Mouse (Mus musculus) stomach, postnatal 0 days (tissue): Measurements from ENCODE around the gene Olfr545. TPM values are rescaled to one million over a fixed set of nuclear protein-coding genes. Genes with fewer than 3 reads are reported as not detected.

Experiments used
- ATAC-seq: fragments of 200-750 bp; cut with Nextera tagmentation; 2 replicates; pipeline ENCODE4 v1.8.0; 2017; ENCODE audit not compliant: low FRiP score, low TSS enrichment
- DNase-seq: peaks from one replicate; pipeline ENCODE4 v3.0.0-alpha.2; 2016; ENCODE audit warnings: low spot score
- H3K27ac ChIP-seq: fragments of 300-500 bp; sonication (generic); replicated peaks from 2 replicates; pipeline ENCODE4 v1.5.1; 2014; ENCODE audit warnings: mild to moderate bottlenecking, control low read depth
- H3K27me3 ChIP-seq: fragments of 300-500 bp; sonication (generic); 2 replicates; pipeline ENCODE4 v1.6.1; 2014; ENCODE audit warnings: low read length; ENCODE audit not compliant: control insufficient read depth, insufficient read depth
- H3K36me3 ChIP-seq: fragments of 300-500 bp; sonication (generic); 2 replicates; pipeline ENCODE4 v1.6.1; 2014; ENCODE audit warnings: low read length, mixed read lengths; ENCODE audit not compliant: control insufficient read depth, insufficient read depth
- H3K4me1 ChIP-seq: fragments of 300-500 bp; sonication (generic); replicated peaks from 2 replicates; pipeline ENCODE4 v1.6.1; 2014; ENCODE audit warnings: antibody characterized with exemption; ENCODE audit not compliant: control insufficient read depth, insufficient read depth
- H3K4me2 ChIP-seq: fragments of 300-500 bp; sonication (generic); replicated peaks from 2 replicates; pipeline ENCODE4 v1.6.1; 2014; ENCODE audit warnings: low read depth, mild to moderate bottlenecking, control low read depth, moderate library complexity
- H3K4me3 ChIP-seq: fragments of 300-500 bp; sonication (generic); 2 replicates; pipeline ENCODE4 v1.5.1; 2014; ENCODE audit warnings: low read depth, low read length, control low read depth
- H3K9ac ChIP-seq: fragments of 300-500 bp; sonication (generic); 2 replicates; pipeline ENCODE4 v1.6.1; 2014; ENCODE audit warnings: mild to moderate bottlenecking, low read length, control low read depth, mixed read lengths
- H3K9me3 ChIP-seq: fragments of 300-500 bp; sonication (generic); 2 replicates; pipeline ENCODE4 v1.6.1; 2016; ENCODE audit warnings: low read length; ENCODE audit not compliant: control insufficient read depth
- CTCF ChIP-seq: IDR thresholded peaks from 2 replicates; pipeline ENCODE4 v1.5.1; 2016; ENCODE audit warnings: antibody characterized with exemption, low read depth, mild to moderate bottlenecking, moderate library complexity
- EP300 ChIP-seq: optimal IDR thresholded peaks from 2 replicates; pipeline ENCODE3; 2016; ENCODE audit warnings: antibody characterized with exemption
- WGBS: fragments of 180-500 bp; shearing (Covaris S2); extraction: QIAGEN DNeasy Blood & Tissue Kit; methylation state at CpG from one replicate; pipeline ENCODE4 v1.1.7; 2014; 5-methylcytosine and 5-hydroxymethylcytosine counted together
- polyA plus RNA-seq: library from polyadenylated mRNA; unstranded; fragments of >200 nt; fragmentation: Nextera tagmentation; extraction: Ambion mirVana; gene quantifications from 2 replicates; pipeline ENCODE4 v1.2.1, GENCODE M21; 2015

Gene Olfr545
- polyA plus RNA-seq, 1 experiment from 2014 or later, result not detected

GRCm38 (mm10) chr7:102516261-102517050 is 17.1 kb upstream of the Olfr545 start:
- 59% methylated on average over 10 of the region's 10 CpGs for WGBS
- peak; percentile 23 for DNase-seq

GRCm38 (mm10) chr7:102514144-102514543 is 14.8 kb upstream of the Olfr545 start:
- Histone ChIP-seq H3K27ac (no peak overlapping the region), H3K4me2 (no peak overlapping the region), H3K36me3 (no peaks in the 10 kb centered on the region), H3K4me3 (no peak overlapping the region), H3K9ac (no peak overlapping the region), H3K27me3 (no peaks in the 10 kb centered on the region), H3K4me1 (no peaks in the 10 kb centered on the region), H3K9me3 (no peaks in the 10 kb centered on the region)
- ATAC-seq (no peak), DNase-seq (no peak)
- TF ChIP-seq CTCF (no peak), EP300 (no peak)
- 69% methylated on average over 4 of the region's 4 CpGs for WGBS

More at GRCm38 (mm10) chr7:102516261-102517050, 17.1 kb upstream of the Olfr545 start:
- H3K36me3 ChIP-seq, result no peaks in the 10 kb centered on the region
- no peak for ATAC-seq
- H3K9me3 ChIP-seq, result no peaks in the 10 kb centered on the region
- no peak overlapping the region for H3K4me3 ChIP-seq
- H3K27me3 ChIP-seq, result no peaks in the 10 kb centered on the region
- TF ChIP-seq EP300 (no peak), CTCF (no peak)
- H3K27ac ChIP-seq, result no peak overlapping the region
- H3K9ac ChIP-seq, result no peak overlapping the region
- H3K4me1 ChIP-seq, result no peaks in the 10 kb centered on the region
- H3K4me2 ChIP-seq, result no peak overlapping the region

GRCm38 (mm10) chr7:102512814-102513435 is 13.6 kb upstream of the Olfr545 start:
- TF ChIP-seq EP300 (no peak), CTCF (peak; percentile 90)
- no peaks in the 10 kb centered on the region for H3K4me1 ChIP-seq
- H3K27me3 ChIP-seq, result no peaks in the 10 kb centered on the region
- H3K9me3 ChIP-seq, result no peaks in the 10 kb centered on the region
- no peak overlapping the region for H3K27ac ChIP-seq
- peak overlapping the region; percentile 61 for H3K9ac ChIP-seq
- H3K36me3 ChIP-seq, result no peaks in the 10 kb centered on the region
- WGBS, result 2% methylated on average over 43 of the region's 54 CpGs
- peak overlapping the region; percentile 45 for H3K4me3 ChIP-seq
- ATAC-seq, result peak; percentile 93
- DNase-seq, result peak; percentile 88
- H3K4me2 ChIP-seq, result peak overlapping the region; percentile 82

- Histone ChIP-seq H3K27ac (no peak overlapping the region), H3K36me3 (no peaks in the 10 kb centered on the region), H3K9ac (no peak overlapping the region), H3K4me2 (no peak overlapping the region), H3K27me3 (no peaks in the 10 kb centered on the region), H3K4me1 (no peaks in the 10 kb centered on the region), H3K9me3 (no peaks in the 10 kb centered on the region), H3K4me3 (no peak overlapping the region)
- TF ChIP-seq CTCF (no peak), EP300 (no peak)
- 89% methylated on average over 10 of the region's 10 CpGs for WGBS
- ATAC-seq (no peak), DNase-seq (no peak)
These were observed 12.6 kb upstream of the Olfr545 start for GRCm38 (mm10) chr7:102511927-102512326.

- H3K4me2 ChIP-seq, result no peak overlapping the region
- no peaks in the 10 kb centered on the region for H3K4me1 ChIP-seq
- TF ChIP-seq EP300 (no peak), CTCF (no peak)
- ATAC-seq, result no peak
- WGBS, result 83% methylated on average over 7 of the region's 7 CpGs
- DNase-seq, result no peak
- H3K4me3 ChIP-seq, result no peak overlapping the region
- H3K27ac ChIP-seq, result no peak overlapping the region
- no peaks in the 10 kb centered on the region for H3K9me3 ChIP-seq
- H3K27me3 ChIP-seq, result no peaks in the 10 kb centered on the region
- no peaks in the 10 kb centered on the region for H3K36me3 ChIP-seq
- H3K9ac ChIP-seq, result no peak overlapping the region
These were observed 10.4 kb upstream of the Olfr545 start for GRCm38 (mm10) chr7:102509726-102510125.

GRCm38 (mm10) chr7:102508666-102509065 is 9.3 kb upstream of the Olfr545 start:
- no peak overlapping the region for H3K4me3 ChIP-seq
- no peaks in the 10 kb centered on the region for H3K9me3 ChIP-seq
- H3K4me1 ChIP-seq, result no peaks in the 10 kb centered on the region
- no peaks in the 10 kb centered on the region for H3K27me3 ChIP-seq
- no peak overlapping the region for H3K27ac ChIP-seq
- WGBS, result 91% methylated on average over 6 of the region's 6 CpGs
- H3K9ac ChIP-seq, result no peak overlapping the region
- DNase-seq, result no peak
- H3K36me3 ChIP-seq, result no peaks in the 10 kb centered on the region
- H3K4me2 ChIP-seq, result no peak overlapping the region
- no peak for ATAC-seq
- TF ChIP-seq EP300 (no peak), CTCF (no peak)
